Mouse (Mus musculus) olfactory bulb, adult 2 months (tissue): ENCODE data around the gene Limch1.

Experiments
- CTCF ChIP-seq: fragments of 200-500 bp; IDR thresholded peaks from 2 replicates; pipeline ENCODE4 v1.5.1; 2012; ENCODE audit warnings: low read depth, mild to moderate bottlenecking, low read length, moderate library complexity; ENCODE audit not compliant: insufficient read depth
- POLR2A ChIP-seq: fragments of 200-500 bp; IDR thresholded peaks from 2 replicates; pipeline ENCODE4 v1.6.1; 2012; ENCODE audit warnings: mild to moderate bottlenecking, low read depth, low read length, moderate library complexity; ENCODE audit not compliant: insufficient read depth

DNA sequence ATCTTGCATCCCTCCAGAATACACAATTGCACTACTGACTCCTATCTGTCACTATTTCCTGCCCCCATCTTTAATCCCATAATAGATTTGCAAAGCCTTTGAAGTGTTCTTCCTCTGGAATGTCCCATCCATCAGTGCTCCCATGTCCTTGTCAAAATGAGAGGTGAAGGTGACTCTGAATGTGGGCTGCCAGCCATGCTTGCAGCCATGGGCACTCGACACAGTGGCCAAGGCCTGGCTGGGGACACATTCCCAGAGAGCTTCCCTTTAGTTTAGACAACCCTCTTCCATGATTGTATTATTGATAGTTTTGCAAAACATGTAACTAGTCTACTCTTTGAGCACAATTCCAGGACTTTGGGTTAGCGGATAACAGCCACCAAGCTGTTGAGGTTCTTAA is 96.3 kb downstream of the Limch1 start:
- TF ChIP-seq POLR2A (no peak), CTCF (no peak)
